Mouse (Mus musculus) heart, postnatal 25 days (tissue): Measurements from ENCODE around the gene Tpp1. TPM values are rescaled to one million over a fixed set of nuclear protein-coding genes. Genes with fewer than 3 reads are reported as not detected.
"Not testable (repeated sequence)": the region's sequence is repeated elsewhere in the genome, so short reads cannot be mapped to it uniquely, and the experiment has no call there.

Experiments
- DNase-seq: peaks from one replicate; pipeline ENCODE4 v3.0.0; 2022; ENCODE audit warnings: low spot score
- intact Hi-C: fragments of 180-260 bp; cut with DNase I; formaldehyde crosslinking; loops from one replicate; pipeline ENCODE4 v1.15.1; 2025
- total RNA-seq, 2 experiments: library from RNA; stranded (reverse); gene quantifications; 2 replicates each; pipeline ENCODE4 v1.2.3; 2021

The Tpp1 gene
- total RNA-seq, 2 experiments from 2014 or later = 37.4 to 40.7 TPM

DNA sequence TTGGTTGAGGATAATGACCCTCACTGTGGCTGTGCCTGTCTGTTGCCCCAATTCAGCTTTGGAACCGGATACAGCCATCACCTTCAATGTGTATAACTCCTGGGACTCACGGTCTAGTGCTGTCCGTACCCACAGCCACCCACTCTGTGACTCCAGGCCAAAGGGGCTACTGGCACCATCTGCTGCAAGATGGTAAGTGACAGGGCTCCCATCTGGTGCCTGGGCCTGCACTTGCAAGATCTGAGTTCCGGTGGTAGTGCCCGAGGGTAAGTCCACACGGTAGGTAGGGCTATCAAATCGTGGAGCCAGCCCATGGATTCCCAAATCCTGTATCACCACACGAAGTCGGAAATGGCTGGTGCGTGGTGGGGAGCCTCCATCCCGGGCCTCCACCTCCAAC lies 12.3 kb upstream of the Tpp1 start:
- no peak for DNase-seq
- intact Hi-C loops = no loop called here

DNA sequence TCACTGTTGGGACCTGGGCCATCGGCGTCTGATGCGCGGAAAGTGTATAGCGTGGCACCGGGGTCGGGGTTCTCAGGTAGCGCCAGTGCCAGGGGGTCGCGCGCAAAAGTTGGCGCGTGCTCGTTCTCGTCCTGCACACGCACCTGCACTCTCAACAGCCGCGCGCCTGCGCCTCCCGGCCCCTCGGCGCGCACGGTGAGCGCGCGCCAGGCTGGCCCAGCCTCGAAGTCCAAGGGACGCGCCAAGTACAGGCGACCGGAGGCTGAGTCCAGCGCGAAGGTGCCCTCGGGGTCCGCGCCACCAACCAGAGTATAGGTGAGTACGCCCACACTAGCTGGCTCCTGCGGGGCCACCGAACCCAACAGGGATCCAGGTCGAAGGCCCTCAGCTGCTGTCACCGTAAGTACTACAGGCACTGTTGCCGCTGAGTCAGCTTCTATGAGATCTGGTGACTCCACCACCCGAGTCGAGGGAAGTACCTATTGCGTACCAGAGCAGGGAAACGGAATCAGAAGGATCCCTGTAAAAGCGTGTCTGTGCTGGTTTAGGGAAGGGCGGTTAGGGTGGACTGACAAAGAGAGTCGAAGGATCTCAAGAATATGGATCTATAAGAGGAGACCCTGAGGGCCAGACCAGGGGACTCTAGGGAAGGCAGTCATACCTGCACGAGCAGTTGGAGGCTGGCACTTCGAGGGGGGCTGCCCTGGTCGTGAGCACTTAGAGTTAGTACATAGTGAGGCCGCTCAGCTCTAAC lies 10.7 kb upstream of the Tpp1 start:
- no peak for DNase-seq
- intact Hi-C loops = no loop called here

DNA sequence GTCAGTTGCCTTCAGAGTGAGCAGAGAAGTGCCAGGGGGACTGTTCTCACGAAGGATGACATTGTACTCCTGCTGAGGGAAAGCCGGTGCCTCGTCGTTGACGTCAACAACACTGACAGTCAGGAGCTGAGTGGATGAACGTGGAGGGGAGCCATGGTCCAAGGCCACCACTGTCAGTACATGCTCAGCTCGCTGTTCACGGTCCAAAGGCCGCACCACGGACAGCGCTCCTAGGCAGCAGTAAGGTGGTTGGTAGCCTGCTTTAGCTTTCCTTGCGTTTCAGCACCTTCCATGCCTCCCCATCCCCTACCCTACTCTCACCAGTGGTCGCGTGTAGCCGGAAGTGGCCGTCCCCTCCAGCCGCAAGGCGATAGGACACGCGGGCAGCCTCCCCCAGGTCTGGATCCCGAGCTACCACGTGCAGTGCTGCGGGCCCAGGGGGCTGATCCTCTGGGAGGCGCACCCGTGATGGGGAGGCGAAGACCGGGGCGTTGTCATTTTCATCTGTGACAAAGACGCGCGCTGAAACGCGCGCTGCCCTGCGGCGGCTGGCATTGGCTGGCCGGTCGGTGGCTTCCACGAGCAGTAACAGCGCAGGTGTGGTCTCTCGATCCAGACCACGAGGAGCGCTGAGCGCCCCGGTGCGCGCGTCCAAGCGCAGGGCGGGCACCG lies 9.9 kb upstream of the Tpp1 start:
- no peak for DNase-seq
- intact Hi-C loops = no loop called here

DNA sequence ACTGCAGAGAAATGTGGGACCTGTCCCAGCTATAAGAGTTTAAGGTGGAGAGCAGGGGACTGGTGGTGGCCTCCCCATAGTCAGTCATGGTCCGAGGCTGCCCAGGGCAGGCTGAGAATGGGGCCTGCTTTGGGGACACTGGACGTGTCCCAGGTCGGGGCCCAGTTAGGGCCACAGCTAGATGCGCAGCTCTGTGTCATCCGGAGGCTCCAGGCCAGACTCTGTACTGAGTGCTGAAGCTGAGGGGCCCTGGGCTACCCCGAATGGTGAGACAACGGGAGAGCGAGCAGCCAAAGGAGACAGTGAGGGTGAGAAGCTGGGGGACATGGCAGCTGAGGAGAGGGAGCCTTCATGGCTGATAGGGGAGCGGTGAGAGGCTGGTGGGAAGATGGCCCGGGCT lies 1.2 kb upstream of the Tpp1 start:
- intact Hi-C loops = loop anchor here (2.0 kb wide), 1 partner anchor 16 kb away; the partner anchor contains the start of genes Ilk and Rrp8

DNA sequence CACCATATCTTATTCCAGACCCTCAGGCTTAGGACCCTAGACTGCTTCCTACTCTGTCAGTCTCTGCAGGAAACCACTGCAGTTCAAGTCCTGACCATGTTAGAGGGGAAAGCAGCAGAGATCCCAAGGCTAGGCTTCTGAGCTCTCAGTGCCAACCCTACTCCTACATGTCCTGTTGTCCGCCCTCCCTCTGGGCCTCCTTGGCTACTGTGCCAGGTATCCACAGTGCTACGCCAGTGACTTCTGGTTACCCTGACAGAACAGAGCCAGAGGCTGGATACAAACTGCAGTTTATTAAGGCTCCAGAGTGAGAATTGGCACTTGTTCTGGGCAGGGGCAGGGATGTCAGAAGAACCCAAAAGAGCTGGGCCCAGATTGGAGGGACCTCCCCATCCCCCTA lies 681 bp upstream of the Tpp1 start:
- intact Hi-C loops = loop anchor here (2.0 kb wide), 1 partner anchor 16 kb away; the partner anchor contains the start of genes Ilk and Rrp8
- DNase-seq = no peak

More for the DNA sequence above, 1.2 kb upstream of the Tpp1 start:
- DNase-seq = no peak

DNA sequence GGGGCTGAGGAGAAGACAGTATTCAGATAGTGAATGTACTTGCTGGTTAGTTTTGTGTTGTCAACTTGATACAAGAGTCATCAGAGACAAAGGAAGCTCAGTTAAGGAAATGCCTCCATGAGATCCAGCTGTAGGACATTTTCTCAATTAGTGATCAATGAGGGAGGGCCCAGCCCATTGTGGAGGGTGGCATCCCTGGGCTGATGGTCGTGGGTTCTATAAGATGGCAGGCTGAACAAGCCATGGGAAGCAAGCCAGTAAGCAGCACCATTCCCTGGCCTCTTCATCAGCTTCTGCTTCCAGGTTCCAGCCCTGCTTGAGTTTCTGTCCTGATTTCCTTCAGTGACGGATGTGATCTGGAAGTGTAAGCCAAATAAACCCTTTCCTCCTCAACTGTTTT lies 4.3 kb downstream of the Tpp1 start:
- intact Hi-C loops = loop anchor here (10.0 kb wide), 1 partner anchor 47 kb away; no protein-coding TSS in a partner anchor

DNA sequence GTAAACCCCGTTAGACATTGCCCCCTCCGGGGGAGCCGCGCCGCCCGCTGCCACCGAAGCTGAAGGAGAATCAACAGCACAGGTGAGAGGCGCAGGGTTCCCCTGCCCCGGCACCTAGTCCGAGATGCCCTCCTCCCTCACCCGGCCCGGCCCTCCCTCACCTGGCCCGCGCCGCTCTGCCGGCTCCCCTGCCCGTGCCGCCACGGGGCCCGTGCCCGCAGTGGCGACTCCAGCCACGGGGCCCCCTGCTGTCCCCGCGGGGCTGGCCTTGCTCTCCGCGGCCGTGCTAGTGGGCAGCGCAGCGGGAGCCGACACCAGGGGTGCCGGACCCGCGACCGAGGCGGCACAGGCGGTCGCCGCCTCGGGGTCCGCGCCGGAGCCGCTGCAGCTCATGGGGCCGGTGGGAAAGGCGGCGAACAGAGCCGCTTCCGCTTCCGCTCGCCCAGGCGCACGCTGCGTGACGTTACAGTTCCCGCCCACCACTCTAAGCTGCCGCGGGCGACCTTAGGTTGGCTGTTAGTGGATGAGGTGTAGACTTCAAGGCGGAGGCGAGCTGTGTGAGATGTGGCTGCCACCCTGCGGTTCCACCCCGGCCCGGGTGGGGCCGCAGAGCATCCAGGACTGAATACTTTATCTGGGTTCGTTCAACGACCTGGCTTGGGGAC lies 8.0 kb downstream of the Tpp1 start, which contains the start of gene Taf10:
Gene Taf10, minus strand, starts transcription at position 436 of the 665 bp plus-strand sequence.
- intact Hi-C loops = loop anchor here (10.0 kb wide), 1 partner anchor 51 kb away; no protein-coding TSS in a partner anchor
- peak; percentile 77 for DNase-seq

More for the DNA sequence above, 4.3 kb downstream of the Tpp1 start:
- DNase-seq = no peak

DNA sequence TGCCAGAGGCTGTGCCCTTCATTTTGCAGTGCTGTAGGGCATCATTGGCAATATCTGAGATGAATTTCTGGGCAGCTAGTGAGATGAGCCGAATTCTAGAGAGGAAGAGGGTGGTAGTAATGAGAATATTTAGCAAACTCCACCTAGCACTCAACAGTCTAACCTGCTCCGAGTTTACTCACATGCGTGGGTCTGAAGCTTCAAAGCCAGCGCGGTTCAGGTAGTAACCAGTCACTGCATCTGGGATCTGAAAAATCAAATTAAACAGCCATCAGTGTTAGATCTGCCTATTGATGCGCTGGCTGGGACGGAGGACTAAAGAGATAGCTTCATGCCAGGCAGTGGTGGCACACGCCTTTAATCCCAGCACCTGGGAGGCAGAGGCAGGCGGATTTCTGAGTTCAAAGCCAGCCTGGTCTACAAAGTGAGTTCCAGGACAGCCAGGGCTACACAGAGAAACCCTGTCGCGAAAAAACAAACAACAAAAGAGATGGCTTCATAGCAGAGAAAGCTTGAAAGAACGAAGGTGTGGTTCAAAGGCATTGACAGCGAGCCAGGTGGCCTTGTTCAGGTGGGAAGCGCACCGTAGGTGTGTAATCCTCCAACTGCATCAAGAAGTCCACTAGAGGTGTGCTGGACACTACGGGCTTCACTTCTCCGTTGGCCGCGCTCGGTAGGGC lies 8.6 kb downstream of the Tpp1 start:
- not testable (repeated sequence) for DNase-seq
- intact Hi-C loops = loop anchor here (10.0 kb wide), 1 partner anchor 51 kb away; no protein-coding TSS in a partner anchor

DNA sequence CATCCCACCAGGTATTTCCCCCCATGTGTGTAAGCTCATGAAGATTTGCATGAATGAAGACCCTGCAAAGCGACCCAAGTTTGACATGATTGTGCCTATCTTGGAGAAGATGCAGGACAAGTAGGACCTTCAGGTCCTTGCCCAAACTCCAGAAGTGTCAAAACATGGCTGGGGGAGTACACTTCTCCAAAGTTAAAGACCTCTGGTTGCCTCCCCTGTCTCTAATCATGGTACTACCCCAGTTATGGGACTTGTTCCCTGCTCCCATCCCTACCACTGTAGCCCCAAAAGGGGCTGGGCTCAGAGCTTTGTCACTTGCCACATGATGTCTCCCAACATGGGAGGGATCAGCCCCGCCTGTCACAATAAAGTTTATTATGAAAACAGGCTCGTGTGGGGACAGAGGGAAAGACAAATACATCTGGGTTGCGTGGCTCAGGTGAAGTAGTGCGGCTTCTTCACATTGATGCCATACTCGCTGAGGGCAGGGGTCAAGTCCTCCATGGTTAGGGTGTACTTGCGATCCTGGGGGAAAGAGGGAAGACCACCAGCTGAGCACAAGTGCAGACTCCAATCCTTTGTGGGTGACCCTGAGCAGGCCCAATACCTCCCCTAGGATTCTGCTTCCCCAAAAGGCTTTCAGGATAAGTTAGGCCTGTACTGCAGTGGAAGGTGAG lies 9.4 kb downstream of the Tpp1 start:
- not testable (repeated sequence) for DNase-seq
- intact Hi-C loops = loop anchor here (10.0 kb wide), 1 partner anchor 52 kb away; no protein-coding TSS in a partner anchor

DNA sequence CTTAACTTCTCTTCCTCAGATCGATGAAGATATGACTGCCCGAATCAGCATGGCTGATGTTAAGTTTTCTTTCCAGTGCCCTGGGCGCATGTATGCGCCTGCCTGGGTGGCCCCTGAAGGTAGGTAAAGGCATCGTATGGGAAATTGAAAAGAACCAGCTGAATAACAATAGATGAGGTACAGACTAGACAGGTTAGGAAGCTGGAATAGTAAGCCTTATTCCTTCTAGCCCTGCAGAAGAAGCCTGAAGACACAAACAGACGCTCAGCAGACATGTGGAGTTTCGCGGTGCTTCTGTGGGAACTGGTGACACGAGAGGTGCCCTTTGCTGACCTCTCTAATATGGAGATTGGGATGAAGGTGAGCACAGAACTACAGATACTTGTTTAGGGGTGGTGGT lies 10.1 kb downstream of the Tpp1 start:
- no peak for DNase-seq
- intact Hi-C loops = loop anchor here (10.0 kb wide), 1 partner anchor 53 kb away; no protein-coding TSS in a partner anchor

DNA sequence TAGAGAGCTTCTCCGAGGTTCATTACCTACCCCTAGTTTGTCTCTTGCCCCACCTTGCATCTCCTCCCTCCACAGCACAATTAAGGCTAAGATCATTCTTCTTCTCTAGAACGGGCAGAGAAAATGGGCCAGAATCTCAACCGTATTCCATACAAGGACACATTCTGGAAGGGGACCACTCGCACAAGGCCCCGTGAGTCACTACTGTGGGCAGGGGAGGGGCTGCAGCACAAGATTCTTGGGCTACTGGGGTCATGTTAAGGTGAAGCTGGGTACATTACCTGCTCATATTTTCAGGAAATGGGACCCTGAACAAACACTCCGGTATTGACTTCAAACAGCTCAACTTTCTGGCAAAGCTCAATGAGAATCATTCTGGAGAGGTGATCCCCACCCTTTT lies 11.2 kb downstream of the Tpp1 start:
- no peak for DNase-seq
- intact Hi-C loops = loop anchor here (10.0 kb wide), 1 partner anchor 54 kb away; no protein-coding TSS in a partner anchor

DNA sequence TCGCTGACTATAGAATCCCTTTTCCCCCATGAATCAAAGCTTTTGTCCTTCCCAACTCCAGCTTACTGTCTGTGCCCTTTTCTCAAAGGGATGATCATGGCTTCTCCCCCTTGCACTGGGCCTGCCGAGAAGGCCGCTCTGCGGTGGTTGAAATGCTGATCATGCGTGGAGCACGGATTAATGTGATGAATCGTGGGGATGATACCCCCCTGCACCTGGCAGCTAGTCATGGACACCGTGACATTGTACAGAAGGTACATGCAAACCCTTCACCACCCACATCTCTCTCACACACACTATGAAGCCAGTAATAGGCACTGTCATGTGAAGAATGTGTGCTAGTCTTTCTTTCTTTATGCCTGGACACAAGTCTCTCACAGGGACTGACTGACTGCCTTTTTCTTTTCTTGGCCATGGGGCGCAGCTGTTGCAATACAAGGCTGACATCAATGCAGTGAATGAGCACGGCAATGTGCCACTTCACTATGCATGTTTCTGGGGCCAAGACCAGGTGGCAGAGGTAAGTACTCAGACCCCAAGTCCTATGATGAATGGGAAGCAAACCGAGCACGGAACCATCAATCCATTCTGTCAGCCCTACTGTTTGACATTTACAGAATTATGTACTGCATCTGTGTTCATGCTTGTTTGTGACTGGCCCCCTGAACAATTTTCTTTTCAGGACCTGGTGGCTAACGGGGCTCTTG lies 11.8 kb downstream of the Tpp1 start:
- DNase-seq = no peak

DNA sequence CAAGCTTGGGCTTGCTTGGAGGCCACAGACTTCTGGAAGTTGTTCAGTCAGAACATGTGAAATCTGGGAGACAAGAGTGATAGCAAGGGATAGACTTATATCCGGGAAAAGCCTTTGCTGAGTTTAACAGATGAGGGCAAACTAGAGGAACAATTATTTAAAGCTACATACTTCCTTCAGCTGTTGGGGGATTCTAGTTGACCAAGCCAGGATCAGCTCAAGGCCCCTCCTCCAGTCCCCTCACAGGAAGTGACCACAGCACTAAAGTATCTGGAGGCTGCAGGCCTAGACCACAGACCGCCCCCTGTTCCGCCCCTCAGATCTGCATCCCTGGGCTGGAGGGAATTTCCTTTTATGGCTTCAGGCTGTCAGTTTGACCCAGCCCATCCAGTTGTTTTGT lies 13.1 kb downstream of the Tpp1 start:
- intact Hi-C loops = loop anchor here (5.0 kb wide), 3 partner anchors 97 to 257 kb away; partner anchors contain the start of genes Arfip2, Cavin3, Gm45799 and Smpd1
- peak; percentile 79 for DNase-seq

More for the DNA sequence above, 11.8 kb downstream of the Tpp1 start:
- intact Hi-C loops = loop anchor here (10.0 kb wide), 1 partner anchor 55 kb away; no protein-coding TSS in a partner anchor

DNA sequence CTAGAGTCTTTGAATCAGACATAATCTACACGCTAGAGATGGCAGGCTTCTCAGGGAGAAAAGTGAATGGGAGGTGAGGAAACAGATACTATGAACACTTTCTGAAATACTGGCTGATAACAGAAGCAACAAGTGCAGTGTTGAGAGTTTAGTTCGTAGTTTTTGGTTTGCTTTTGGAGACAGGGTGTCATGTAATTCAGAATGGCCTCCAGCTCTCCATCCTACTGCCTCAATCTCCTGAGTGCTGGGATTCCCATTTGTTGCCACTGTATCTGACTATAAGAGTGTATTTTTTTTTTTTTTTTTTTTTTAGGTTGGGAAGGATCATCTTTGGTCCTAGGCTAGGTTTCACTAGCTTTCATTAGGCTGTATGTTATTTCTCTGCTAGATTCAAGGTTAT lies 13.7 kb downstream of the Tpp1 start:
- intact Hi-C loops = loop anchor here (5.0 kb wide), 3 partner anchors 96 to 256 kb away; partner anchors contain the start of genes Arfip2, Cavin3, Gm45799 and Smpd1
- no peak for DNase-seq

DNA sequence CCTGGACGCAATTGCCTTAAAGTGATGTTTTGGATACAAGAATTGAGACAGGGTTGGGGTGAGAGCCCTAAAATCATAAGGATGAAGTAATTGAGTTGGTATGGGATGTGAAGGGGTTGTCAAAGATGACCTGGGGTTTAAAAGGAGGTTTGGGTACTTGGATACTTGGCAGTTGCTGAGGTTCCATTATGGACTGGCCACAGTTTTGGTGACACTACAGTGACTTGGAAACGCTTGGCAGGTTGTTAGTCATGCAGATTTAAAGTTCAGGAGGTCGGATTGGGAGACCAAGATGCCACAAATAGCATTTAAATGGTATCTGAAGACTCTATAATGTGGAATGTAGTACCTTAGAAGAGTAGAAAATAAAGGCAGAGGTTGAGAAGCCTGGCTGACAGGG lies 14.4 kb downstream of the Tpp1 start:
- intact Hi-C loops = loop anchor here (2.0 to 5.0 kb wide), 5 partner anchors 15 to 255 kb away; partner anchors contain the start of genes Arfip2, Cavin3, Gm45799 and Mrpl17
- DNase-seq = no peak

DNA sequence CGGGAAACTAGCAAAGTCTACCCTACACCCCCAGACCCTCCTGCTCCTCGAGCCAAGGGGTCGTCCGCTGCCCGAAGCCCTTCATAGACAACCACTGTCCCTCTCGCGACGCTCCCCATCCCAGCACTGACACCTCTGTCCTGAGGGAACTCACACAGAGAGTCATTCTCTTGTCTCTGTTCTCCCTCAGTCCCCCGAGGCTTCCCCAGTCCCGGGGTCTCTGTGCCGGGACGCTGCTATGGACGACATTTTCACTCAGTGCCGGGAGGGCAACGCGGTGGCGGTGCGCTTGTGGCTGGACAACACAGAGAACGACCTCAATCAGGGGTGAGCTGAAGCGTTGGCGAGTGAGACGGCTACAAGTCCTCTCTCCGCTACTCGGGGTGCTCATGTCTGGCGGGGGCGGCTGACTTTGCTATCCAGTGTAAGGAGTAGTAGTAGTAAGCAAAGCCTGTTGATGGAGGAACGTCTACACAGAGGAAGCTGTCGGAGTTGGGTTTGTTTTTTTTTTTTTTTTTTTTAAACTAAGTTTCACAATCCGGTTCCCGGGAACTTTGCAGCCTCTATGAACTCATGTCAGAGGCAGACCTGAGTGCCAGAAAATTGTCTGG lies 15.0 kb downstream of the Tpp1 start, which contains the start of gene Rrp8:
Gene Rrp8, minus strand, starts transcription at position 475 of the 611 bp plus-strand sequence.
- peak; percentile 42 for DNase-seq
- intact Hi-C loops = loop anchor here (2.0 to 5.0 kb wide), 5 partner anchors 16 to 255 kb away; partner anchors contain the start of genes Arfip2, Cavin3, Gm45799 and Mrpl17

DNA sequence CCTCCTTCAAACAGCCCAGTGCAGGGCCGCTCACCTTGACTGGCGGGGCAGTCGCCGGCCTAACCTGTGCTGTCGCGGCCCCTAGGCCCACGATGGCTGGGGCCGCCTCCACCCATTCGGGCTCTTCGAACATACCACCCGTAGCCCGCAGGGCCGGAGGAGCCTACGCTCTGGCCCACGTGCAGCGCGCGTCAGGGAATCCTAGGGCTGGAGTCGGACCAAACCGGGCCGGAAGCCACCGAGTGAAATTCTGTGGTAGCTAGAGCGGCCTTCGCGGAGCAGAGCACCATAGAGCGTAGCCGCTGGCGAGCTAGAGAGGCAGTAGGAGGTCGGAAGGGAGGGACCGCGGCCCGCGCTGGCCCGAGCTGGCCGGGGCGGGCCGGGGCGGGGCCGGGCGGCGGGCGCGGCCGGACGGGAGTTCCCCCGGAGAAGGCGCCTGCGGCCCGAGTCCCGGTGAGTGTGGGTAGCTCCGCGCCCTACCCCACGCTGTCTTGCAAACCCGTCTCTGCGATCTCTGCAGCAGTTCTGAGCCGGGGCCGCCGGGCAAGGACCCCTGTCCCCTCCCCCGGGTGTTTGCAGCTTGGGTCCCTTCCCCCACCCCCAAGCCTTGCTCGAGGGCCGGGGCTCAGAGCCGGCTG lies 15.7 kb downstream of the Tpp1 start, which contains the start of gene Ilk:
Gene Ilk, plus strand, starts transcription at position 329 of the 638 bp plus-strand sequence.
- intact Hi-C loops = loop anchor here (2.0 to 5.0 kb wide), 5 partner anchors 16 to 254 kb away; partner anchors contain the start of genes Arfip2, Cavin3, Gm45799 and Mrpl17
- peak; percentile 93 for DNase-seq
